Mouse (Mus musculus): ENCODE measurements around the gene Adora1. TPM values are rescaled to one million over a fixed set of nuclear protein-coding genes. Genes with fewer than 3 reads are reported as not detected.

Adora1 gene
- polyA plus RNA-seq, 1 experiment from 2014 or later: 20.5 TPM

DNA sequence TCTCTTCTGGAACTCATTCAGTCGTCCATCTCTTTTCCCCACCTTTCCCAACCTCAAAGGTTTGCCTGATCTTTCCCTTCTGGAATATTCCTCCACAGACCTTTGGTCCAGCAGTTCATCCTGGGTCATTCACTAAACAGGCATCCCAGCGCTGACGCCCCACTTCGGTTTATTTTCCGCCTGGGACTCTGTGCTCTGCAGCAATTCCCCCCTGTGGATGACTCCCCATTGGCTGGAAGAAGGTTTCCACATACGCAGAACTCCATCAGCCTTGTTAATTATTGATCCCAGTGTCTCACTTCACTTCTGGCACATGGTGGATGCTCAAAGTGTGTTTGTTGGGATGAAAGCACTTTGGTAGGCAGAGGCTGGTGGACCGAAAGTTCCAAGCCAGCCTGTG, 71.8 kb downstream of the Adora1 start:
- H3K4me1 ChIP-seq (replicated peaks): 0 out of 2 replicates have a peak, but pooled peaks cover 9% of the 10 kb centered on the region
- H3K27me3 ChIP-seq: 0 out of 2 replicates have a peak, but pooled peaks cover 2% of the 10 kb centered on the region
- H3K4me3 ChIP-seq: no peak overlapping the region
- H3K36me3 ChIP-seq: no peaks in the 10 kb centered on the region
- H3K27ac ChIP-seq: no peak overlapping the region
- no peak for ATAC-seq (replicated peaks; ENCODE audit: insufficient number of reproducible peaks, insufficient read depth, low FRiP score, low read depth)
- WGBS: 91% methylated on average over 7 of the region's 7 CpGs
- no peak overlapping the region for H3K9ac ChIP-seq
- H3K4me2 ChIP-seq: no peak overlapping the region
- H3K9me3 ChIP-seq (replicated peaks): no peaks in the 10 kb centered on the region

- Histone ChIP-seq H3K9ac (no peak overlapping the region), H3K36me3 (no peaks in the 10 kb centered on the region), H3K9me3 (replicated peaks) (no peaks in the 10 kb centered on the region), H3K4me3 (no peak overlapping the region), H3K27me3 (0 out of 2 replicates have a peak, but pooled peaks cover 2% of the 10 kb centered on the region), H3K27ac (no peak overlapping the region), H3K4me1 (replicated peaks) (0 out of 2 replicates have a peak, but pooled peaks cover 4% of the 10 kb centered on the region), H3K4me2 (no peak overlapping the region)
- 81% methylated on average over 6 of the region's 6 CpGs for WGBS
- ATAC-seq (replicated peaks; ENCODE audit: insufficient number of reproducible peaks, insufficient read depth, low FRiP score, low read depth): no peak
These were observed 72.6 kb downstream of the Adora1 start for GRCm38 (mm10) chr1:134162510-134163225.

DNA sequence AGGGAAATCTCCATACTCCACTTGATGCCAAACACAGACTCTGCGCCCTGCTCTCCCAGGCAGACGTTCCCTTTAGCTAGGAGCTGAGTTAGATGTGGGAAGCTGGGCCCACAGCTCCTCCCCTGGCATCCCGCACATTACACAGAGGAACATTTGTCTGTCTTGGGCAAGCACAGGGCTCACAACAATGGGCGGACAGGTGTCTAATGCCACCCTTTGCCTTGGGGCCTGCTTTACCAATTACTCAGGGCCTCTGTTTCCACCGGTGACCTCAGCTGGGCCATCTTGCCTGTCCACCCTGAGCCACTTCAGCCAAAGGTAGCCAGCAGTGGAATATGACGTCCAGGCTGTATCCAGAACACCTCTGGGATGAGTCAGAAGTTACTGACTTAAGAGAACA, 73.8 kb downstream of the Adora1 start:
- no peaks in the 10 kb centered on the region for H3K36me3 ChIP-seq
- 73% methylated on average over 6 of the region's 6 CpGs for WGBS
- no peak for ATAC-seq (replicated peaks; ENCODE audit: insufficient number of reproducible peaks, insufficient read depth, low FRiP score, low read depth)
- H3K9ac ChIP-seq: no peak overlapping the region
- H3K27ac ChIP-seq: no peak overlapping the region
- H3K27me3 ChIP-seq: 0 out of 2 replicates have a peak, but pooled peaks cover 2% of the 10 kb centered on the region
- H3K4me1 ChIP-seq (replicated peaks): no peaks in the 10 kb centered on the region
- H3K4me3 ChIP-seq: no peak overlapping the region
- H3K9me3 ChIP-seq (replicated peaks): no peaks in the 10 kb centered on the region
- no peak overlapping the region for H3K4me2 ChIP-seq

GRCm38 (mm10) chr1:134160404-134160803, 74.8 kb downstream of the Adora1 start:
- no peaks in the 10 kb centered on the region for H3K36me3 ChIP-seq
- 84% methylated on average over 3 of the region's 3 CpGs for WGBS
- no peak overlapping the region for H3K4me3 ChIP-seq
- H3K27ac ChIP-seq: no peak overlapping the region
- H3K9ac ChIP-seq: no peak overlapping the region
- no peaks in the 10 kb centered on the region for H3K9me3 ChIP-seq (replicated peaks)
- 0 out of 2 replicates have a peak, but pooled peaks cover 2% of the 10 kb centered on the region for H3K27me3 ChIP-seq
- no peak for ATAC-seq (replicated peaks; ENCODE audit: insufficient number of reproducible peaks, insufficient read depth, low FRiP score, low read depth)
- H3K4me2 ChIP-seq: no peak overlapping the region
- H3K4me1 ChIP-seq (replicated peaks): no peaks in the 10 kb centered on the region

DNA sequence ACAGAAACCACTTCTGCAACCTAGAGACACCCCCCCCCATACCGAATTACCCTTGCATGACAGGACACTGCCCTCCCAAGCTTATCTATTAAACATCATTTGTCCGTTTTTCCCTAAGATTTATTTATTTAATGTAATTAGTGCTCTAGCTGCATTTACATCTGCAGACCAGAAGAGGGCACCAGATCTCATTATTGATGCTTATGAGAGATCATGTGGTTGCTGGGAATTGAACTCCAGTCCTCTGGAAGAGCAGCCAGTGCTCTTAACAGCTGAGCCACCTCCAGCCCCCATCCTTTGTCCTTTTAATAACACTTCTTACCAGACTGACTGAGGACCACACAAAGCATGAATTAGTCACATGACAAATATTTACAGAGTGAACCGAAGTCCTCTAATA, 80.6 kb downstream of the Adora1 start:
- WGBS: 59% methylated on average over 3 of the region's 3 CpGs

GRCm38 (mm10) chr1:134154121-134154520, 81.1 kb downstream of the Adora1 start:
- H3K4me2 ChIP-seq: no peak overlapping the region
- H3K27ac ChIP-seq: no peak overlapping the region
- no peak for ATAC-seq (replicated peaks; ENCODE audit: insufficient number of reproducible peaks, insufficient read depth, low FRiP score, low read depth)
- H3K4me1 ChIP-seq (replicated peaks): peaks cover 11% of the 10 kb centered on the region; the same call in 1 of the 2 replicates
- no peak overlapping the region for H3K9ac ChIP-seq
- no peaks in the 10 kb centered on the region for H3K36me3 ChIP-seq
- H3K9me3 ChIP-seq (replicated peaks): no peaks in the 10 kb centered on the region
- no peaks in the 10 kb centered on the region for H3K27me3 ChIP-seq
- H3K4me3 ChIP-seq: no peak overlapping the region
- 90% methylated on average over 3 of the region's 3 CpGs for WGBS

More for the DNA sequence above, 80.6 kb downstream of the Adora1 start:
- H3K4me3 ChIP-seq: no peak overlapping the region
- peaks cover 11% of the 10 kb centered on the region; the same call in 1 of the 2 replicates for H3K4me1 ChIP-seq (replicated peaks)
- H3K27me3 ChIP-seq: no peaks in the 10 kb centered on the region
- H3K9ac ChIP-seq: no peak overlapping the region
- no peak overlapping the region for H3K4me2 ChIP-seq
- H3K9me3 ChIP-seq (replicated peaks): no peaks in the 10 kb centered on the region
- H3K27ac ChIP-seq: no peak overlapping the region
- H3K36me3 ChIP-seq: no peaks in the 10 kb centered on the region
- ATAC-seq (replicated peaks; ENCODE audit: insufficient number of reproducible peaks, insufficient read depth, low FRiP score, low read depth): no peak

- WGBS: 40% methylated on average over 21 of the region's 21 CpGs
- Histone ChIP-seq H3K4me3 (no peak overlapping the region), H3K27ac (no peak overlapping the region), H3K4me2 (no peak overlapping the region), H3K27me3 (no peaks in the 10 kb centered on the region), H3K9me3 (replicated peaks) (no peaks in the 10 kb centered on the region), H3K9ac (no peak overlapping the region), H3K36me3 (no peaks in the 10 kb centered on the region), H3K4me1 (replicated peaks) (peaks cover 11% of the 10 kb centered on the region; the same call in 1 of the 2 replicates)
- no peak for ATAC-seq (replicated peaks; ENCODE audit: insufficient number of reproducible peaks, insufficient read depth, low FRiP score, low read depth)
These were observed 82.3 kb downstream of the Adora1 start for GRCm38 (mm10) chr1:134152626-134153590.

- Histone ChIP-seq H3K4me1 (replicated peaks) (peaks cover 11% of the 10 kb centered on the region; the same call in 1 of the 2 replicates), H3K27ac (no peak overlapping the region), H3K9me3 (replicated peaks) (no peaks in the 10 kb centered on the region), H3K27me3 (no peaks in the 10 kb centered on the region), H3K9ac (no peak overlapping the region), H3K4me3 (no peak overlapping the region), H3K4me2 (no peak overlapping the region), H3K36me3 (no peaks in the 10 kb centered on the region)
- peak; percentile 63; the same call in 1 of the 2 replicates for ATAC-seq (replicated peaks; ENCODE audit: insufficient number of reproducible peaks, insufficient read depth, low FRiP score, low read depth)
- WGBS: 34% methylated on average over 13 of the region's 13 CpGs
These were observed 83.4 kb downstream of the Adora1 start for GRCm38 (mm10) chr1:134151655-134152412.

DNA sequence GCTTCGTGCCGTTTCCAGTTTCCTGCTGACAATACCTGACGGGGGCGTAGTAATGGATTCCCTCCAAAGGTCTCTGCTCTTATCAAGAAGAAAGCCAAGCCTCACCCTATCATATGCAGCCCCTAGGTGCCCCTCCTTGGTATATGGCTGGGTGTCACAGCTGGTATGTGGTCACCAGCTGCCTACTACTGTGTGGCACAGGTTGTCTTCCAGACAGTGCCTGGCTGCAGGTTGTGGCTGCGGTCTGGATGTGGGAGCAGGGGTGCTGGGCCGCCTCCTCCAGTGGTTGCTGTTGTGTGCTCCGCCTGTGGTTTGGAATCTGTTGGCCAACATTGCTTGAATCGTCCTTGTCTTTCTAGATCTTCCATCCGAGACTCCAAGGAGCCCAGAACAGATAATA, 84.5 kb downstream of the Adora1 start:
- H3K4me2 ChIP-seq: no peak overlapping the region
- H3K27me3 ChIP-seq: no peaks in the 10 kb centered on the region
- H3K9me3 ChIP-seq (replicated peaks): no peaks in the 10 kb centered on the region
- no peaks in the 10 kb centered on the region for H3K36me3 ChIP-seq
- H3K4me3 ChIP-seq: no peak overlapping the region
- no peak for ATAC-seq (replicated peaks; ENCODE audit: insufficient number of reproducible peaks, insufficient read depth, low FRiP score, low read depth)
- H3K9ac ChIP-seq: no peak overlapping the region
- H3K27ac ChIP-seq: no peak overlapping the region
- 90% methylated on average over 9 of the region's 9 CpGs for WGBS
- peaks cover 11% of the 10 kb centered on the region; the same call in 1 of the 2 replicates for H3K4me1 ChIP-seq (replicated peaks)

- Histone ChIP-seq H3K27ac (no peak overlapping the region), H3K4me3 (no peak overlapping the region), H3K36me3 (no peaks in the 10 kb centered on the region), H3K9me3 (replicated peaks) (no peaks in the 10 kb centered on the region), H3K4me2 (no peak overlapping the region), H3K9ac (no peak overlapping the region), H3K4me1 (replicated peaks) (peaks cover 11% of the 10 kb centered on the region; the same call in 1 of the 2 replicates), H3K27me3 (0 out of 2 replicates have a peak, but pooled peaks cover 1% of the 10 kb centered on the region)
- WGBS: 45% methylated on average over 8 of the region's 8 CpGs
- no peak for ATAC-seq (replicated peaks; ENCODE audit: insufficient number of reproducible peaks, insufficient read depth, low FRiP score, low read depth)
These were observed 85.2 kb downstream of the Adora1 start for GRCm38 (mm10) chr1:134150076-134150475.

Measured in heart, embryonic 15.5 days (tissue).